Mouse (Mus musculus): ENCODE results near the gene St6galnac6. TPM values are rescaled to one million over a fixed set of nuclear protein-coding genes. Genes with fewer than 3 reads are reported as not detected.

St6galnac6 gene
- total RNA-seq (2017) = 4.7 and 5.4 TPM in 2 replicates

GRCm38 (mm10) chr2:32599409-32599808 is at the start of gene St6galnac6:
Gene St6galnac6, plus strand, starts transcription at chr2:32599709.
- no peak for ATAC-seq (ENCODE audit: extremely low read depth, insufficient number of reproducible peaks, low FRiP score, poor library complexity, severe bottlenecking)

GRCm38 (mm10) chr2:32549764-32550163 is 49.7 kb upstream of the St6galnac6 start:
- ATAC-seq (ENCODE audit: extremely low read depth, insufficient number of reproducible peaks, low FRiP score, poor library complexity, severe bottlenecking) = no peak

- no peak for ATAC-seq (ENCODE audit: extremely low read depth, insufficient number of reproducible peaks, low FRiP score, poor library complexity, severe bottlenecking)
Observed at GRCm38 (mm10) chr2:32551236-32551635, 48.3 kb upstream of the St6galnac6 start.

- peak; percentile 34; the same call in 1 of the 2 replicates for ATAC-seq (ENCODE audit: extremely low read depth, insufficient number of reproducible peaks, low FRiP score, poor library complexity, severe bottlenecking)
Observed at GRCm38 (mm10) chr2:32553592-32554148, 45.8 kb upstream of the St6galnac6 start.

GRCm38 (mm10) chr2:32555484-32555883 is 44.0 kb upstream of the St6galnac6 start:
- ATAC-seq (ENCODE audit: extremely low read depth, insufficient number of reproducible peaks, low FRiP score, poor library complexity, severe bottlenecking) = no peak

GRCm38 (mm10) chr2:32556019-32556418 is 43.5 kb upstream of the St6galnac6 start:
- no peak for ATAC-seq (ENCODE audit: extremely low read depth, insufficient number of reproducible peaks, low FRiP score, poor library complexity, severe bottlenecking)

- ATAC-seq (ENCODE audit: extremely low read depth, insufficient number of reproducible peaks, low FRiP score, poor library complexity, severe bottlenecking) = no peak
Observed at GRCm38 (mm10) chr2:32559570-32559969, 39.9 kb upstream of the St6galnac6 start.

- ATAC-seq (ENCODE audit: extremely low read depth, insufficient number of reproducible peaks, low FRiP score, poor library complexity, severe bottlenecking) = peak; percentile 53
Observed at GRCm38 (mm10) chr2:32566536-32567063, 32.9 kb upstream of the St6galnac6 start.

GRCm38 (mm10) chr2:32568149-32568548 is 31.4 kb upstream of the St6galnac6 start:
- ATAC-seq (ENCODE audit: extremely low read depth, insufficient number of reproducible peaks, low FRiP score, poor library complexity, severe bottlenecking) = no peak

GRCm38 (mm10) chr2:32568941-32569340 is 30.6 kb upstream of the St6galnac6 start:
- ATAC-seq (ENCODE audit: extremely low read depth, insufficient number of reproducible peaks, low FRiP score, poor library complexity, severe bottlenecking) = no peak

GRCm38 (mm10) chr2:32570698-32571494 is 28.6 kb upstream of the St6galnac6 start, which contains the start of gene Dpm2:
Gene Dpm2, plus strand, starts transcription at chr2:32570858.
- ATAC-seq (ENCODE audit: extremely low read depth, insufficient number of reproducible peaks, low FRiP score, poor library complexity, severe bottlenecking) = peak; percentile 83

GRCm38 (mm10) chr2:32572196-32572595 is 27.3 kb upstream of the St6galnac6 start:
- no peak for ATAC-seq (ENCODE audit: extremely low read depth, insufficient number of reproducible peaks, low FRiP score, poor library complexity, severe bottlenecking)

GRCm38 (mm10) chr2:32574497-32574896 is 25.0 kb upstream of the St6galnac6 start, which contains the start of gene Pip5kl1:
Gene Pip5kl1, plus strand, starts transcription at chr2:32574797.
- ATAC-seq (ENCODE audit: extremely low read depth, insufficient number of reproducible peaks, low FRiP score, poor library complexity, severe bottlenecking) = no peak

- peak; percentile 29 for ATAC-seq (ENCODE audit: extremely low read depth, insufficient number of reproducible peaks, low FRiP score, poor library complexity, severe bottlenecking)
Observed at GRCm38 (mm10) chr2:32574901-32575585, 24.5 kb upstream of the St6galnac6 start.

GRCm38 (mm10) chr2:32575586-32576160 is 23.8 kb upstream of the St6galnac6 start, which contains the start of gene 9430097D07Rik:
Gene 9430097D07Rik, minus strand, starts transcription at chr2:32575684.
- no peak for ATAC-seq (ENCODE audit: extremely low read depth, insufficient number of reproducible peaks, low FRiP score, poor library complexity, severe bottlenecking)

- ATAC-seq (ENCODE audit: extremely low read depth, insufficient number of reproducible peaks, low FRiP score, poor library complexity, severe bottlenecking) = no peak
Observed at GRCm38 (mm10) chr2:32576532-32576931, 23.0 kb upstream of the St6galnac6 start.

GRCm38 (mm10) chr2:32578146-32579046 is 21.1 kb upstream of the St6galnac6 start:
- no peak for ATAC-seq (ENCODE audit: extremely low read depth, insufficient number of reproducible peaks, low FRiP score, poor library complexity, severe bottlenecking)

GRCm38 (mm10) chr2:32581450-32582095 is 17.9 kb upstream of the St6galnac6 start:
- ATAC-seq (ENCODE audit: extremely low read depth, insufficient number of reproducible peaks, low FRiP score, poor library complexity, severe bottlenecking) = no peak

Measured in neutrophil, adult 5-6 weeks (primary cell).